ENCODE assay signal across 22 mouse cellular contexts in the genomic region with DNA sequence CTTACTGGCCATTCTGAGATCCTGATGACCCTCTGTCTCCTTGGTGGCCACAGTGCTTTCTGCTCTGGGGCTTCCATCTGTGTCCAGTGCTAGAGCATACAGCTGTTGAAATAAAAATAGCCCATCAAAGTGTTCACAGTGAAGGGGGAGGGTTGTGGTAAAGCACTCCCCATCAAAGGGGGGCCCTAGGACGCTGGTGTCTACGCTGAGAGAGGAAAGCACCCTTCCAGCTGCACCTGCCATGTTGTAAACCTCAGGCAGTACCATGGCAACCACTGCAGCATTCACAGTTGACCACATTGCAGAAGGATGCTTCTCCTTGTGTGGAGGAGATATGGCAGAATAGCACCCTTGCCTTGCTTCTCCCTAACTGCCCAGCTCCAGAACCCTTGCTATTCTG. TPM values are rescaled to one million over a fixed set of nuclear protein-coding genes. Genes with fewer than 3 reads are reported as not detected.
DNase-seq lines count a peak whose midpoint lies in the region; ATAC-seq and TF ChIP-seq lines count a peak whose summit lies in the region.
"Had no signal": no experiment of that assay in that cellular context is flagged by ENCODE, and none has a peak within 500 bp of the region (broad histone marks: within the 10 kb centered on the region; RNA-seq: fewer than 3 reads in every experiment).

No protein-coding gene starts in this region.

- H3K9ac ChIP-seq in CH12.LX (ENCODE audit: insufficient read depth, low read depth), result no peak overlapping the region
- H3K9ac ChIP-seq in forebrain, postnatal 0 days, result no peak overlapping the region
- H3K9ac ChIP-seq: embryonic facial prominence, embryonic 12.5 days; kidney, embryonic 15.5 days; liver, embryonic 14.5 days; midbrain, embryonic 12.5 days; neural tube, embryonic 12.5 days had no signal

- H3ac ChIP-seq in myocyte (ENCODE audit: control insufficient read depth, insufficient read length), result no peak overlapping the region

- H3K36me3 ChIP-seq in CH12.LX (replicated peaks in 1 of 2; ENCODE audit: control insufficient read depth in 1 of 2, insufficient read depth in 1 of 2, low read length in 1 of 2), result peaks cover 0 to 17% of the 10 kb centered on the region in 2 experiments
- H3K36me3 ChIP-seq in myocyte (ENCODE audit: control insufficient read depth, insufficient read depth), result no peaks in the 10 kb centered on the region
- H3K36me3 ChIP-seq in forebrain, postnatal 0 days (ENCODE audit: insufficient read depth), result no peaks in the 10 kb centered on the region
- H3K36me3 ChIP-seq: embryonic facial prominence, embryonic 12.5 days; heart, embryonic 10.5 days; kidney, embryonic 15.5 days; midbrain, embryonic 12.5 days; neural tube, embryonic 12.5 days had no signal

- no peak for TF ChIP-seq CTCF in CH12.LX (conservative IDR thresholded peaks at IDR 0.05 in 1 of 2, IDR thresholded peaks at IDR 0.05 in 1 of 2; ENCODE audit: low read depth in 2 of 2, low read length in 2 of 2)
- no peak for TF ChIP-seq CTCF in lung, adult 2 months (IDR thresholded peaks at IDR 0.05; ENCODE audit: insufficient read depth, low read length)
- TF ChIP-seq CTCF in forebrain, postnatal 0 days (IDR thresholded peaks at IDR 0.05; ENCODE audit: low read depth), result no peak

- no peak for TF ChIP-seq RAD21 in CH12.LX (IDR thresholded peaks at IDR 0.05; ENCODE audit: low read depth, low read length)

- H3K4me2 ChIP-seq in CH12.LX (ENCODE audit: insufficient read depth, low read depth, poor library complexity, severe bottlenecking) (no peak overlapping the region), myocyte (ENCODE audit: low read depth) (no peak overlapping the region)
- no peak overlapping the region for H3K4me2 ChIP-seq in forebrain, postnatal 0 days (ENCODE audit: low read depth)
- H3K4me2 ChIP-seq: embryonic facial prominence, embryonic 12.5 days; kidney, embryonic 15.5 days; midbrain, embryonic 12.5 days; neural tube, embryonic 12.5 days had no signal

- no peaks in the 10 kb centered on the region for H3K27me3 ChIP-seq in CH12.LX (replicated peaks)
- H3K27me3 ChIP-seq in myocyte (ENCODE audit: control insufficient read depth, insufficient read depth, insufficient read length), result no peaks in the 10 kb centered on the region
- no peaks in the 10 kb centered on the region for H3K27me3 ChIP-seq in forebrain, postnatal 0 days (ENCODE audit: insufficient read depth, low read length)
- H3K27me3 ChIP-seq: embryonic facial prominence, embryonic 12.5 days; kidney, embryonic 15.5 days; midbrain, embryonic 12.5 days; neural tube, embryonic 12.5 days had no signal

- TF ChIP-seq POLR2A in CH12.LX (IDR thresholded peaks at IDR 0.05; ENCODE audit: low read depth, low read length) (no peak), myocyte (IDR thresholded peaks at IDR 0.05; ENCODE audit: insufficient read length, low read depth) (no peak)
- TF ChIP-seq POLR2A in lung, adult 2 months (IDR thresholded peaks at IDR 0.05; ENCODE audit: borderline replicate concordance, extremely low read depth, low read depth, low read length), result no peak

- 66% methylated on average over 2 of the region's 2 CpGs for WGBS in lung, adult 2 months
- WGBS in forebrain, postnatal 0 days, result 83% methylated on average over 2 of the region's 2 CpGs

- peak overlapping the region; percentile 61 for H3K27ac ChIP-seq in CH12.LX (ENCODE audit: insufficient read depth, low read depth)
- H3K27ac ChIP-seq in forebrain, postnatal 0 days (ENCODE audit: low read depth, low read length), result no peak overlapping the region
- H3K27ac ChIP-seq: embryonic facial prominence, embryonic 12.5 days; heart, embryonic 10.5 days; kidney, embryonic 15.5 days; liver, embryonic 14.5 days; midbrain, embryonic 12.5 days; neural tube, embryonic 12.5 days had no signal

- ATAC-seq in forebrain, postnatal 0 days, result no peak

- peaks cover 62 to 92% of the 10 kb centered on the region in 2 experiments for H3K4me1 ChIP-seq in CH12.LX (ENCODE audit: control insufficient read depth in 1 of 2, insufficient read depth in 2 of 2)
- peaks cover 5% of the 10 kb centered on the region; the same call in 1 of the 2 replicates for H3K4me1 ChIP-seq in lung, adult 2 months (ENCODE audit: control insufficient read depth, insufficient read depth, low read length)
- H3K4me1 ChIP-seq in forebrain, postnatal 0 days (ENCODE audit: insufficient read depth), result no peaks in the 10 kb centered on the region
- H3K4me1 ChIP-seq: embryonic facial prominence, embryonic 12.5 days; heart, embryonic 10.5 days; kidney, embryonic 15.5 days; midbrain, embryonic 12.5 days; neural tube, embryonic 12.5 days had no signal

- in situ Hi-C loops in CH12.LX (cut with MboI; ENCODE audit: low pct_ligation_motif_present, low pct_unique_long_range_greater_than_20kb, low sequenced_read_pairs), result no loop called here

- H3K9me3 ChIP-seq in CH12.LX (replicated peaks; ENCODE audit: low read length), result no peaks in the 10 kb centered on the region
- H3K9me3 ChIP-seq in forebrain, postnatal 0 days (ENCODE audit: low read length), result no peaks in the 10 kb centered on the region
- H3K9me3 ChIP-seq: embryonic facial prominence, embryonic 12.5 days; heart, embryonic 10.5 days; kidney, embryonic 15.5 days; midbrain, embryonic 12.5 days; neural tube, embryonic 12.5 days had no signal

- H3K4me3 ChIP-seq in CH12.LX (replicated peaks in 1 of 3; ENCODE audit: low read depth in 2 of 3, low read length in 2 of 3, poor library complexity in 1 of 3) (no peak overlapping the region), myocyte (no peak overlapping the region)
- no peak overlapping the region for H3K4me3 ChIP-seq in lung, adult 2 months (replicated peaks; ENCODE audit: extremely low read depth, low read depth, low read length)
- H3K4me3 ChIP-seq in forebrain, postnatal 0 days (ENCODE audit: low read depth, low read length), result no peak overlapping the region
- H3K4me3 ChIP-seq: embryonic facial prominence, embryonic 12.5 days; heart, embryonic 10.5 days; kidney, embryonic 15.5 days; midbrain, embryonic 12.5 days; neural tube, embryonic 12.5 days had no signal

- dilution Hi-C loops in CH12.LX (cut with MboI; ENCODE audit: extremely low pct_ligation_motif_present, extremely low pct_unique_long_range_greater_than_20kb, low sequenced_read_pairs), result no loop called here

- TF ChIP-seq EP300 in CH12.LX (IDR thresholded peaks at IDR 0.05; ENCODE audit: low read length), result peak; percentile 81

- H3K79me2 ChIP-seq in CH12.LX (replicated peaks; ENCODE audit: control insufficient read depth, extremely low read depth, insufficient read depth, poor library complexity, severe bottlenecking) (0 out of 2 replicates have a peak, but pooled peaks cover 2% of the 10 kb centered on the region), myocyte (ENCODE audit: control insufficient read depth, insufficient read depth) (no peaks in the 10 kb centered on the region)

- peak; percentile 88 for DNase-seq in A20 (ENCODE audit: low read depth, low spot score)
- DNase-seq in CH12.LX (ENCODE audit: extremely low read depth), result peak; percentile 74
- peak; percentile 88 for DNase-seq in thymus, postnatal 0 days (ENCODE audit: low spot score)
- DNase-seq in lung, adult 2 months, result no peak
- DNase-seq in kidney, postnatal 10 days, result no peak
- DNase-seq in forebrain, postnatal 0 days, result no peak
- no peak for DNase-seq in adrenal gland, postnatal 4 days (ENCODE audit: low spot score in 2 of 2)
- DNase-seq: adrenal gland, postnatal 36 days; cerebellum, adult 11 months; cerebellum, postnatal 10 days; kidney, adult 11 months; kidney, postnatal 4 days; layer of hippocampus, adult 9-11 months; retina, postnatal 1 day; right cerebral cortex, postnatal 25 days had no signal

TF ChIP-seq in CH12.LX, 34 proteins besides CTCF, POLR2A, EP300 and RAD21 (continues in another document):
- no peak for TF ChIP-seq POLR2AphosphoS2 (IDR thresholded peaks at IDR 0.05; ENCODE audit: low read depth, low read length)
- no peak for TF ChIP-seq MAX (IDR thresholded peaks at IDR 0.05; ENCODE audit: low read length)
- no peak for TF ChIP-seq ELF1 (IDR thresholded peaks at IDR 0.05; ENCODE audit: low read depth, low read length)
- no peak for TF ChIP-seq NELFE (IDR thresholded peaks at IDR 0.05; ENCODE audit: low read depth, low read length)
- TF ChIP-seq MAZ (IDR thresholded peaks at IDR 0.05; ENCODE audit: low read depth, low read length), result no peak
- no peak for TF ChIP-seq NRF1 (IDR thresholded peaks at IDR 0.05; ENCODE audit: low read depth, low read length)
- TF ChIP-seq IRF4 (IDR thresholded peaks at IDR 0.05; ENCODE audit: low read depth, low read length), result peak; percentile 75
- TF ChIP-seq BHLHE40 (IDR thresholded peaks at IDR 0.05; ENCODE audit: low read depth, low read length), result peak; percentile 75
- peak; percentile 98 for TF ChIP-seq MEF2A (IDR thresholded peaks at IDR 0.05; ENCODE audit: borderline replicate concordance, low read depth, low read length)
- TF ChIP-seq RCOR1 (conservative IDR thresholded peaks at IDR 0.05; ENCODE audit: low read depth, low read length), result no peak
- no peak for TF ChIP-seq UBTF (IDR thresholded peaks at IDR 0.05; ENCODE audit: low read depth, low read length)

TF ChIP-seq in myocyte, 11 proteins besides CTCF, POLR2A, EP300 and RAD21:
- peak in 2 of 3 experiments; percentile 76 to 88 for TF ChIP-seq MYOD1 (IDR thresholded peaks at IDR 0.05; ENCODE audit: control insufficient read depth in 1 of 3, insufficient read length in 2 of 3, low read depth in 2 of 3)
- peak; percentile 5 for TF ChIP-seq TCF3 (IDR thresholded peaks at IDR 0.05; ENCODE audit: insufficient read length, low read depth)
- no peak for TF ChIP-seq USF1 (IDR thresholded peaks at IDR 0.05; ENCODE audit: low read depth)
- peak; percentile 20 to 75 (median 39) for TF ChIP-seq MYOG (IDR thresholded peaks at IDR 0.05; ENCODE audit: control insufficient read depth in 1 of 3, insufficient read depth in 1 of 3, insufficient read length in 2 of 3, low read depth in 2 of 3)
- no peak for TF ChIP-seq CEBPB (IDR thresholded peaks at IDR 0.05; ENCODE audit: insufficient read depth, poor library complexity, severe bottlenecking)
- no peak for TF ChIP-seq TCF12 (IDR thresholded peaks at IDR 0.05; ENCODE audit: insufficient read depth, poor library complexity, severe bottlenecking)
- no peak for TF ChIP-seq REST (IDR thresholded peaks at IDR 0.05; ENCODE audit: insufficient read depth, insufficient read length)
- TF ChIP-seq E2F4 (IDR thresholded peaks at IDR 0.05; ENCODE audit: insufficient read depth), result no peak

RNA-seq across cellular contexts. Expression of a gene that starts 26.2 kb away (rescaled TPM):
- total RNA-seq in CH12.LX (2012; rRNA removed) (22.5 and 25.5 TPM in 2 replicates), CH12.LX (2014; rRNA removed) (28.7 and 29.8 TPM in 2 replicates)
- polyA plus RNA-seq in CH12.LX (2012; ENCODE audit: insufficient read length, low read depth) (18.0 and 18.5 TPM in 2 replicates), myocyte (2012; fragmentation: generic; extraction: Trizol) (10.4 TPM)
- 19.4 and 21.2 TPM in 2 replicates for polyA plus RNA-seq in thymus, postnatal 0 days (2015; fragmentation: Nextera tagmentation; extraction: Ambion mirVana)
- polyA plus RNA-seq in lung, adult 2 months (2012; rRNA removed), result 14.8 and 23.7 TPM in 2 replicates
- total RNA-seq in forebrain, postnatal 0 days (2014; rRNA removed), result 18.6 and 19.8 TPM in 2 replicates
- 19.0 and 22.0 TPM in 2 replicates for polyA plus RNA-seq in forebrain, postnatal 0 days (2015; fragmentation: Nextera tagmentation; extraction: Ambion mirVana)
- total RNA-seq in adrenal gland, postnatal 4 days (2021), result 10 to 100 TPM; 33.3 to 36.5 TPM

Comparison
In these comparisons a context has a peak if more than half of its experiments do, and no peak if none do; other contexts are left out.
1. DNase-seq: peak in A20 (single experiment), CH12.LX (single experiment) and thymus, postnatal 0 days (single experiment); none in lung, adult 2 months (single experiment), kidney, postnatal 10 days (single experiment), forebrain, postnatal 0 days (single experiment) and adrenal gland, postnatal 4 days (0 of 2).